Mouse (Mus musculus) embryonic facial prominence, embryonic 14.5 days (tissue): Measurements from ENCODE around the gene Pip4k2c. TPM values are rescaled to one million over a fixed set of nuclear protein-coding genes. Genes with fewer than 3 reads are reported as not detected.

ENCODE experiments used
- ATAC-seq: fragments of 200-750 bp; cut with Nextera tagmentation; 2 replicates; pipeline ENCODE4 v1.8.0; 2017; ENCODE audit warnings: low read depth, moderate number of reproducible peaks, moderate TSS enrichment
- DNase-seq: peaks from one replicate; pipeline ENCODE4 v3.0.0-alpha.2; 2015; ENCODE audit warnings: low spot score
- H3K27ac ChIP-seq: fragments of 300-500 bp; sonication (generic); replicated peaks from 2 replicates; pipeline ENCODE4 v1.5.1; 2014; ENCODE audit warnings: low read depth, mild to moderate bottlenecking, low read length, moderate library complexity
- H3K27me3 ChIP-seq: fragments of 300-500 bp; sonication (generic); replicated peaks from 2 replicates; pipeline ENCODE4 v1.6.1; 2014; ENCODE audit warnings: low read length; ENCODE audit not compliant: control insufficient read depth, insufficient read depth
- H3K36me3 ChIP-seq: fragments of 300-500 bp; sonication (generic); 2 replicates; pipeline ENCODE4 v1.6.1; 2014; ENCODE audit warnings: low read length, mixed read lengths; ENCODE audit not compliant: control insufficient read depth, insufficient read depth
- H3K4me1 ChIP-seq: fragments of 300-500 bp; sonication (generic); 2 replicates; pipeline ENCODE4 v1.6.1; 2014; ENCODE audit warnings: antibody characterized with exemption, low read length; ENCODE audit not compliant: control insufficient read depth, insufficient read depth
- H3K4me2 ChIP-seq: fragments of 300-500 bp; sonication (generic); 2 replicates; pipeline ENCODE4 v1.6.1; 2014; ENCODE audit warnings: low read depth, mild to moderate bottlenecking, low read length, moderate library complexity, mixed read lengths
- H3K4me3 ChIP-seq: fragments of 300-500 bp; sonication (generic); 2 replicates; pipeline ENCODE4 v1.5.1; 2014; ENCODE audit warnings: low read depth, mild to moderate bottlenecking, low read length
- H3K9ac ChIP-seq: fragments of 300-500 bp; sonication (generic); 2 replicates; pipeline ENCODE4 v1.6.1; 2014; ENCODE audit warnings: low read depth, mild to moderate bottlenecking, low read length, moderate library complexity, mixed read lengths
- H3K9me3 ChIP-seq: fragments of 300-500 bp; sonication (generic); 2 replicates; pipeline ENCODE4 v1.6.1; 2016; ENCODE audit warnings: low read length; ENCODE audit not compliant: control insufficient read depth
- WGBS: fragments of 180-500 bp; shearing (Covaris S2); extraction: QIAGEN DNeasy Blood & Tissue Kit; methylation state at CpG from one replicate; pipeline ENCODE4 v1.1.7; 2014; 5-methylcytosine and 5-hydroxymethylcytosine counted together
- polyA plus RNA-seq: library from polyadenylated mRNA; unstranded; fragments of >200 nt; fragmentation: Nextera tagmentation; extraction: Ambion mirVana; gene quantifications from 2 replicates; pipeline ENCODE4 v1.2.1, GENCODE M21; 2014

Pip4k2c gene
- polyA plus RNA-seq, 1 experiment from 2014 or later: 19.3 TPM

DNA sequence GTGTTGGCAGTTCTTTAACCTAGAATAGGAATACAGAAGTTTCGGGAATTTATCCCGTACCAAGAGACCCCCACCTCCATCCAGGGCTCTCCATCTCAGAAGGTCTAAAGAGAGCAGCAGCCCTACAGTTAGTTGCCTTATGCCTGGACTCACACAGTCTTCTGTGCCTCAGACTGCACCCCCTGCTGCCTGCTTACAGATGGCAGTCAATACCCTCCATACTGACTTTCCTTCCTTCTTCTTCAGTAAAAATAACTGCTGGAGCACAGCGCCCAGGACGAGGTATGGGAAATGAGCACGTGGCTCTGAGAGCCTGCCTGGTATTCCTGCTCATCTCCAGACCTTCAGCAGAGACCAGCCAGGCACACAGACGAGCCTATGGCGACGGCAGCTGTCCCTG lies 11.1 kb downstream of the Pip4k2c start:
- no peaks in the 10 kb centered on the region for H3K9me3 ChIP-seq
- 78% methylated on average over 8 of the region's 8 CpGs for WGBS
- no peak overlapping the region for H3K9ac ChIP-seq
- peaks cover 55% of the 10 kb centered on the region for H3K36me3 ChIP-seq
- ATAC-seq (no peak), DNase-seq (no peak)
- H3K4me3 ChIP-seq: no peak overlapping the region
- H3K27ac ChIP-seq: no peak overlapping the region
- no peaks in the 10 kb centered on the region for H3K27me3 ChIP-seq
- no peak overlapping the region for H3K4me2 ChIP-seq
- H3K4me1 ChIP-seq: peaks cover 8% of the 10 kb centered on the region

DNA sequence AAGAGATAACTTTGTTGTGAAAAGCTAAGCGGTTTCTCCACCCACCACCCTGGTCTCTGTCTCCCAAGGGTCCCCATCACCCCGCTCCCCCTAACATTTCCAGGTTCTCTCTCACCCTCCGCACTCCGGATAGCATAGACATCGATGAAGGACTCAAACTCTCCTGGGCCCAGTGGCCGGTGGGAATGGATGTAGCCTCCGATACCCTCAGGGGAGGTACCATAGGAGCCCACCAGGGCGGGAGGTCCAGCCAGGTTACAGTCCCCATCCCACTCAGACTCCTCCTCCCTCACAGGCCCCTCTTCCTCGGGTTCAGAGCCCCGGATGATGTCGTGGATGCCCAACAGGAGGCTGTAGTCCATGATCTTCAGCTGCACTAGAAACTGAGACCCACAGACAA lies 11.9 kb downstream of the Pip4k2c start:
- H3K4me1 ChIP-seq: peaks cover 10% of the 10 kb centered on the region
- whole genome bisulfite sequencing: 85% methylated on average over 11 of the region's 11 CpGs
- H3K27ac ChIP-seq: no peak overlapping the region
- no peak for DNase-seq
- no peaks in the 10 kb centered on the region for H3K9me3 ChIP-seq
- H3K9ac ChIP-seq: no peak overlapping the region
- H3K4me2 ChIP-seq: no peak overlapping the region
- H3K36me3 ChIP-seq: peaks cover 48% of the 10 kb centered on the region
- H3K4me3 ChIP-seq: no peak overlapping the region
- H3K27me3 ChIP-seq: no peaks in the 10 kb centered on the region
- ATAC-seq: no peak

DNA sequence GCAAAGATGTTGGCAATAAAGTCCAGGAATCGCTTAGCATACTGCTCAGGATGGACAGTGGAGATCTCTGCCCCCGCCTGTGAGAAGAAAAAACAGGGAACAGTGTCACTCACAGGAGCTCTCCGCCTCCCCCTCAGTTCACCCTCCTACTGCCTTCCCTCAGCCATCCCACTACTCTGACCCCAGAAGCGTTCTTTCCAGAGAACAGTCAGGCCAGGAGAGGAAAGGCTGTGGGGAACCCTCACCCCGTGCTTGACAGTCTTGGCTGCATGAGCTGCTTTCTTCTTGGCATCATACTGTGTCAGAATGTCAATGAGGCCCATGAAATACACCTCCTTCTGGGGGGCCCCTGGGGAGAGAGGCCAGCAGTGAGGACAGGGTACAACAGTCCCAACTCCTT lies 12.3 kb downstream of the Pip4k2c start:
- H3K9ac ChIP-seq: no peak overlapping the region
- H3K27ac ChIP-seq: no peak overlapping the region
- ATAC-seq (no peak), DNase-seq (no peak)
- H3K4me2 ChIP-seq: no peak overlapping the region
- no peaks in the 10 kb centered on the region for H3K27me3 ChIP-seq
- H3K36me3 ChIP-seq: peaks cover 45% of the 10 kb centered on the region
- peaks cover 14% of the 10 kb centered on the region for H3K4me1 ChIP-seq
- 79% methylated on average over 5 of the region's 5 CpGs for WGBS
- H3K9me3 ChIP-seq: no peaks in the 10 kb centered on the region
- no peak overlapping the region for H3K4me3 ChIP-seq

DNA sequence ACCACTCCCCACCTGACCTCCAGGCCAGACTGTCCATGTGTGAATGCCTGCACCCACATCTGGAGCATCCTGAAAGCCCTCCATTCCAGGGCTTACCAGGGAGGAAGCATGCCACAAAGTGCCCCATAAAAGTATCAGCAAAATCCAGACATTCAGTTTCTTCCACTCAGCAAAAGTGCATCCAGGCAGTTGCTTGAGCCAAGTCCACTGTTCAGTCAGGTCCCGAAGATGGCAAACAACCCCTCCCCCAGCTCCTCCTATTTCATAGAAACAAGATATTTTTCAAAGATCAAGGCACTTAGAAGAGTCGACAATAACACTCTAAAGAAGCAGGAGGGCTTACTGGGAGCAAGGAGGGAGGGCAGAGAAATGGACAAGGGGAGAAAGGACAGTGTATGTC lies 12.9 kb downstream of the Pip4k2c start:
- Histone ChIP-seq H3K4me3 (no peak overlapping the region), H3K9ac (no peak overlapping the region), H3K27me3 (no peaks in the 10 kb centered on the region), H3K9me3 (no peaks in the 10 kb centered on the region), H3K36me3 (peaks cover 40% of the 10 kb centered on the region; the same call in 1 of the 2 replicates), H3K4me1 (peaks cover 14% of the 10 kb centered on the region), H3K4me2 (no peak overlapping the region), H3K27ac (no peak overlapping the region)
- 55% methylated on average over 2 of the region's 2 CpGs for WGBS
- no peak for DNase-seq
- no peak for ATAC-seq

DNA sequence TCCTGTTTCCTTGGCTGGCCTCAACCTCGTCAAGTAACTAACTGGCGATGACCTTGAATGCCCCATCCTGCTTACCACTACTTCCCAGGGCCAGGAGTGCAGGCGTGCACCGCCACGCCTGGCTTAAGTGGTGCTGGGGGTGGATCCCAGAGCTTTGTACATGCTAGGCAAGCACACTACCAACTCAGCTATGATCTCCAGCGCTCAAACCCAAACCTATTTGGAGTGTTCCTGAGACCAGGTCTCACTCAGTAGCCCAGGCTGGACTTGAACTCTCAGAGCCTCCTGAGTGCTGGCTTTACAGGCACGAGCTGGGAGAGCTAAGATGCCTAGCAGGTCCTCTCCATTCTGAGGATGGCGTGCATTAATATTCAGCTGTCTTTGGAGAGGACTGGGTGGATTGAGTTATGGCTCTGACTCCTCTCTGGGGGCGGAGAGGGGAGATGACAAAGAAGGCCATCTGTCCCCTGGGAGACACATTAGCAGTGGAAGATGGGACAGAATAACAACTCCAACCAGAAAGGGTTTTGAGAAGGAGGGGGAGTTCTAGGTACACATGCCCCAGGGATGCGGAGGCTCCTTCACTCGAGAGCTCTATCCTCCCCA lies 13.8 kb downstream of the Pip4k2c start:
- H3K4me2 ChIP-seq: no peak overlapping the region
- ATAC-seq (no peak), DNase-seq (no peak)
- H3K9me3 ChIP-seq: no peaks in the 10 kb centered on the region
- H3K9ac ChIP-seq: no peak overlapping the region
- no peak overlapping the region for H3K27ac ChIP-seq
- no peak overlapping the region for H3K4me3 ChIP-seq
- peaks cover 41% of the 10 kb centered on the region; the same call in 1 of the 2 replicates for H3K36me3 ChIP-seq
- H3K4me1 ChIP-seq: peaks cover 14% of the 10 kb centered on the region
- no peaks in the 10 kb centered on the region for H3K27me3 ChIP-seq
- 85% methylated on average over 11 of the region's 11 CpGs for WGBS

DNA sequence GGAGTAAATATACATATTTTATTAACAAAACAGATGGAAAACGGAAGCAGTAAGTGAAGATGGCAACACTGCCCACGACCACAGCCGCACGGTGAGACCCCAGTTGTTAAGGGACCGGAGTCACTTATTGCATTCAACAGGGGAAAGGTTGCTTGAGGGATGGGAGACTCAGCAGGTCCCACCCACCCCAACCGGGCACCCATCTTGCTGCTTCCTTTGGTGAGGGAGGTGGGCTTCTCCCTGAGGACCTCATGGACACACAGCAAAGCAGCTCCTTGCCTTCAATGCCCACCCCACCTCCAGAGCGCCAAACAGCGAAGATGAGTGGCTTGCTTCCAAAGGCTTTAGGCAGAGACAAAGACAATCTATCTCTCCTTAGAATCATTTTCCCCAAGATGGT lies 14.3 kb downstream of the Pip4k2c start:
- Histone ChIP-seq H3K4me3 (no peak overlapping the region), H3K4me2 (no peak overlapping the region), H3K9me3 (no peaks in the 10 kb centered on the region), H3K27me3 (no peaks in the 10 kb centered on the region), H3K4me1 (peaks cover 14% of the 10 kb centered on the region), H3K27ac (peak overlapping the region; percentile 96; the same call in 1 of the 2 replicates), H3K36me3 (peaks cover 41% of the 10 kb centered on the region; the same call in 1 of the 2 replicates), H3K9ac (no peak overlapping the region)
- 84% methylated on average over 8 of the region's 8 CpGs for WGBS
- DNase-seq (no peak), ATAC-seq (no peak)

DNA sequence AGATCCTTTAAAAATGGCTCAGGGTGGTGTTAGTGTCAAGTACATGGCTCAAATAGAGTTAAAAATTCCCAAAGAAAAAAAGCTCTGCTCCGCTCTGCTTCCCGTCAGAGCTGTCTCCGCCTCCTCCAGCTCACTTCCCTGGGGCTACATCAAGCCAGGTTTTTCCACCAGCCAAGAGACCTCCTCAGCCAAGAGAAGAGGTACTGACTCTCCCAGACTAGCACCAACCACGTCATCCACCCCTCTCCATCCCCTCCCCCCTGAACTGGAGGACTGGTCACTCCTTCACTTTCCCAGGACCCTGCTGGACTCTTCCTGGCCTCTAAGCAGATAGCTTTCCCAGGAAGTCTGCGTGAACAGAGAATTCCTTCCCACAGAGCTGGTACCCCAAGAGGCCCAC lies 15.0 kb downstream of the Pip4k2c start:
- peak; percentile 85 for ATAC-seq
- no peaks in the 10 kb centered on the region for H3K27me3 ChIP-seq
- peaks cover 40% of the 10 kb centered on the region for H3K36me3 ChIP-seq
- peak overlapping the region; percentile 97 for H3K9ac ChIP-seq
- H3K27ac ChIP-seq: peak overlapping the region; percentile 96
- H3K9me3 ChIP-seq: no peaks in the 10 kb centered on the region
- H3K4me3 ChIP-seq: peak overlapping the region; percentile 76
- WGBS: 2% methylated on average over 5 of the region's 5 CpGs
- DNase-seq: peak; percentile 93
- H3K4me2 ChIP-seq: peak overlapping the region; percentile 72
- peaks cover 19% of the 10 kb centered on the region for H3K4me1 ChIP-seq

DNA sequence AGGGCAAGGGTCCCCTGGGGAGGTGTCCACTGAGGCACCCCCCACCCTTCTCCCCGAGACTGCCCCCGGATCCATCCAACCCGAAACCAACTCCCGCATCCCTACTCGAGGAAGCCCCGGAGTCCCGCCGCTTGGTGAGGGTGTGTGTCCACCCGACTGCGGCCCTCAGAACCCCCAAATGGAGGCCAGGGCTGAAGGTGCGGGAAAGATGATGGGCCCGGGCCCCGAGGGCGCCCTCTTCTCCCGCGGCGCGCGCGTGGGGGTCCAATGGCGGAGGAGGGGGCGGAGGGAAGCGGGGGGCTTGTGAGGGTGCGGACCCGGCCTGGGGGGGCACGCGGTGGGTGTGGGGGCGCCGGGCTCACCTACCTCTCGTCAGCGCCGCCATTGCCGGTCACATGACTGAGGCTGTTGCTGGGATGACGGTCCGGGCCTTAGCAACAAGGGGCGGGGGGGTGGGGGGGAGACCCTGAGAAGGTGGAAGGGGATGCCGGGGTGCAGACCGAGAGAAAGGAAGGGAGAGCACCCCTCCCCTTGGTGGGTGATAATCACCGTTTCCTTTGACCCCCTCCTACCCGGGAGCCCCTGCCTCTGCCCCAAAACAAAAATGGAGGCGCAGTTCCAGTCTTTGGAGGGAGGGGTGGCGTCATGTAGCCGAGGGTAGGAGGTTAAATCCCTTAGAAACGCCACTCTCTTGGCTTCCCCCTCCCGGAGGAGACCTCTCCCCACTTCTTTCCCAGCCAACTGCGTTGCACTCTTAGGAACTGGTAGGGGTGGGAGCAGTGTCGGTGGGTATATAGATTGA lies 15.9 kb downstream of the Pip4k2c start, which contains the start of gene Dtx3:
Gene Dtx3, minus strand, starts transcription at position 401 of the 802 bp plus-strand sequence.
- Histone ChIP-seq H3K4me2 (peak within 1 kb of the TSS; percentile 72), H3K9me3 (no peaks in the 10 kb centered on the region), H3K9ac (peak within 1 kb of the TSS; percentile 97), H3K27ac (peak within 1 kb of the TSS; percentile 96), H3K36me3 (peaks cover 46% of the 10 kb centered on the region), H3K27me3 (no peaks in the 10 kb centered on the region), H3K4me1 (peaks cover 27% of the 10 kb centered on the region), H3K4me3 (peak within 1 kb of the TSS; percentile 76)
- DNase-seq: peak; percentile 68
- under 1% methylated on average over 24 of the region's 47 CpGs for WGBS
- peak; percentile 59 for ATAC-seq
